Mouse (Mus musculus) megakaryocyte, embryonic 14.5 days (primary cell): ENCODE measurements around the gene Tbc1d2. TPM values are rescaled to one million over a fixed set of nuclear protein-coding genes. Genes with fewer than 3 reads are reported as not detected.
A peak's percentile ranks its signal among the peaks of the same experiment; 100 is the strongest.
"Not testable (repeated sequence)": the region's sequence is repeated elsewhere in the genome, so short reads cannot be mapped to it uniquely, and the experiment has no call there.

ENCODE experiments used
- H3K27me3 ChIP-seq: replicated peaks from 2 replicates; pipeline ENCODE3; 2012; ENCODE audit warnings: inconsistent platforms
- H3K36me3 ChIP-seq: replicated peaks from 2 replicates; pipeline ENCODE3; 2012; ENCODE audit warnings: low read length, inconsistent platforms, mixed read lengths
- H3K4me1 ChIP-seq: 2 replicates; pipeline ENCODE4 v1.6.1; 2012; ENCODE audit warnings: inconsistent platforms
- H3K4me3 ChIP-seq: replicated peaks from 2 replicates; pipeline ENCODE3; 2012; ENCODE audit warnings: moderate library complexity, mild to moderate bottlenecking, inconsistent platforms
- H3K9me3 ChIP-seq: 2 replicates; pipeline ENCODE4 v1.6.1; 2012; ENCODE audit warnings: inconsistent platforms
- FLI1 ChIP-seq: IDR thresholded peaks from 2 replicates; pipeline ENCODE4 v1.6.1; 2012; ENCODE audit warnings: low read length, inconsistent platforms, mixed read lengths
- GATA1 ChIP-seq: IDR thresholded peaks from 3 replicates; pipeline ENCODE4 v1.6.1; 2012; ENCODE audit warnings: mixed read lengths, low read length, inconsistent platforms, borderline replicate concordance
- polyA plus RNA-seq: library from polyadenylated mRNA; stranded (reverse); fragments of >175 nt; gene quantifications from 2 replicates; pipeline ENCODE4 v1.2.3, GENCODE M21; 2012; ENCODE audit warnings: low replicate concordance; ENCODE audit not compliant: insufficient read depth

The Tbc1d2 gene
- polyA plus RNA-seq, 1 experiment = 4.5 TPM

DNA sequence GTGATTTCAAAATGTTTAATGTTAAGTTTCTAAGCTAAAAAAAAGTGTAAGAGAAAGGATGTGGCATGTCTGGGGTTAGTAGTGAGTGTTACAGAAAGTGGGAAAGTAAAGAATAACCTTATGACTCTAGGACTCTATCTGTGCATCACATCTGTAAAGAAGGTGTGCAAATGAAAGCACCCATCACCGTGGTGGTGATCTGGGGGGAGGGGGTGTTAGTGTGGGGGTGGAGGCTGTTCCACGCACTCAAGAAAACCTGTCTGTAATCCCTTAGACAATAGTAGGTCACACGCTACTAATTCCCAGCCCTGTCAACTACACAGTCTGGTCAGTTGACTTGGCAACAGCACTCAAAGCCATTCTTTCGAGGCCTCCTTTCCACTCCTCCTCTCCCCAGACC lies 8.7 kb downstream of the Tbc1d2 start:
- no peaks in the 10 kb centered on the region for H3K9me3 ChIP-seq
- TF ChIP-seq FLI1 = no peak
- TF ChIP-seq GATA1 = no peak

DNA sequence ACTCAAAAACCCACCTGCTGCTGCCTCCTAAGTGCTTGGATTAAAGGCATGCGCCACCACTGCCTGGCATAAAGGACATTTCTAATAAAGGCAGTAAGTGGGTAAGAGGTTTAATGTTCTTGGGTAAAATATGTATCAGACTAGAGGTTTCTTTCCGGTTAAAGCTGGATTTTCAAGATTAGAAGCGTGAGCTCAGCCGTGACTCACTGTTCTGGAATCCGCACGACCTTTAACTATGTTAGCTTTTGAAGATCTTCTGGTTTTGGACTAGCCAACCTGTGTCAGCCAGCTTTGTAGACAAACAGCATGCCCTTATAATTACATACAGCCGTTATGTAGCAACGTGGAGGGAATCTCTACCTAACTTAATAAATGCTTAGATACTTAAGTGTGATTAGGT lies 10.1 kb downstream of the Tbc1d2 start:
- H3K27me3 ChIP-seq = no peaks in the 10 kb centered on the region
- H3K9me3 ChIP-seq = no peaks in the 10 kb centered on the region
- H3K4me3 ChIP-seq = no peak overlapping the region
- no peak for TF ChIP-seq FLI1
- no peak for TF ChIP-seq GATA1
- H3K4me1 ChIP-seq = peaks cover 68% of the 10 kb centered on the region
- peaks cover 74% of the 10 kb centered on the region for H3K36me3 ChIP-seq

More for the DNA sequence above, 8.7 kb downstream of the Tbc1d2 start:
- Histone ChIP-seq H3K4me3 (peak overlapping the region; percentile 78), H3K27me3 (no peaks in the 10 kb centered on the region), H3K36me3 (peaks cover 72% of the 10 kb centered on the region), H3K4me1 (peaks cover 66% of the 10 kb centered on the region)

DNA sequence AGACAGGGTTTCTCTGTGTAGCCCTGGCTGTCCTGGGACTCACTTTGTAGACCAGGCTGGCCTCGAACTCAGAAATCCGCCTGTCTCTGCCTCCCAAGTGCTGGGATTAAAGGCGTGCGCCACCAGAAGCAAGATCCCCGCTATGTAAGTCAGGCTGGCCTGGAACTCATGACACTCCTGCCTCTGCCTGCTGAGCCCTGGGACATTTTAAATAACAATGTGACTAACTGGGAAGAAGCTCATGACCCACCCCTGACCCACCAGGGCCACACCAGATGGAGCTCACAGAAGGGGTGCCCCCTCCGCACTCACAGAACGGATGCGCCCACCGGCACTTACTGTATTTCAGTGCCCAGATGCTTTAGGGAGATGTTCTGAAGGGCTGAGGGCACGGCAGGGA lies 12.8 kb downstream of the Tbc1d2 start:
- H3K27me3 ChIP-seq, H3K9me3 ChIP-seq, H3K4me3 ChIP-seq: not testable (repeated sequence)
- Histone ChIP-seq H3K4me1 (peaks cover 63% of the 10 kb centered on the region), H3K36me3 (peaks cover 62% of the 10 kb centered on the region)

DNA sequence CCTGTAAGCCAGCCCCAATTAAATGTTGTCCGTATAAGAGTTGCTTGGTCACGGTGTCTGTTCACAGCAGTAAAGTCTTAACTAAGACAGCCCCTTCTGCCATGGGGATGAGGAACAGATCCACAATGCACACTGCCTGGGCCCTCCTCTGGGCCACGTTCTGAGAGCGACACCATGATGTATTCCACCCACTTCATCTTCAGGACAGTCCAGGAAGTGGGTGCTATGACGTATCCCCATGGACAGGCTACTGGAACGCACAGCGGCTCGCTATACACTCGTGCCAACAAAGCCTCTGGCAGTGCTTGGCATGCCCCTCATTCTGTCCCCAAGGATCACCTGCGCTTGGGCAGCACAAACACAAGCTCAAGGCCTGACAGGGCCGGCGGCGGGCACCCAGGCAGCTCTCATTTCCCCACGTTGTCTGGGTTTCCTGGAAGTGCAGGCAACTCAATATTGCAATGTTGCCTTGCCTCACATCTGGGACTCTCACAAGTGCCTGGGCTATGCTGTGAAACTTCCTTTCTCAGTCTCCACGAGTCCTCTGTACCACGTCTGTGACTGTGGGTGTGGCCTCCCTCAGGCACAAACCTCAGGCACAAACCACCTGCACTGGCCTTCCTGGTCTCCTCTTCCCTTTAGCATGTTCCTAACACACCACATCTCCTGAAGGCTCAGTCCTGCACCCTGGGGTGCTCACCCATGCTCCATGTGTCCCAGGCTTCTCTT lies 14.1 kb downstream of the Tbc1d2 start:
- H3K36me3 ChIP-seq = peaks cover 61% of the 10 kb centered on the region
- TF ChIP-seq FLI1 (no peak), GATA1 (no peak)
- H3K4me3 ChIP-seq = peak overlapping the region; percentile 23
- H3K27me3 ChIP-seq = no peaks in the 10 kb centered on the region
- no peaks in the 10 kb centered on the region for H3K9me3 ChIP-seq
- peaks cover 66% of the 10 kb centered on the region for H3K4me1 ChIP-seq

DNA sequence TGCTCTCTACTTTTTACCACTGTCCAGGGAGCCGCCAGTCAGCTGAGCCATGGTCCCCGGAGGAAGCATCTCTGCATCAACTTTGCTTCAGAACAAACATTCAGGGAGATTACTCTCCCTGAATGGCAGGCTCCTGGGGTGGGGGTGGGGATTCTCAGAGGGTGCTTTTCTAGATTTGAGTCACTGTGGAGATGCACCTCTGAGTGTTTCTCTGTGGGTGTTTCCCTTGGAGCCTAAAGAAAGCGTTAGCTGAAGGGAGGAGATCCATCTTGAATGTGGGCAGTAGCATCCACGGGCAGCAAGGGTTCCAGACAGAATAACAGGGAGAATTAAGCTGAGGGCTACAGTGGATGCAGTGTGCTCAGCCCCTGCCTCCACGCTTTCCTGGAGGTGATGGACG lies 15.1 kb downstream of the Tbc1d2 start:
- H3K9me3 ChIP-seq = no peaks in the 10 kb centered on the region
- peaks cover 75% of the 10 kb centered on the region for H3K4me1 ChIP-seq
- peaks cover 68% of the 10 kb centered on the region for H3K36me3 ChIP-seq
- no peaks in the 10 kb centered on the region for H3K27me3 ChIP-seq
- TF ChIP-seq FLI1 (no peak), GATA1 (no peak)
- no peak overlapping the region for H3K4me3 ChIP-seq

DNA sequence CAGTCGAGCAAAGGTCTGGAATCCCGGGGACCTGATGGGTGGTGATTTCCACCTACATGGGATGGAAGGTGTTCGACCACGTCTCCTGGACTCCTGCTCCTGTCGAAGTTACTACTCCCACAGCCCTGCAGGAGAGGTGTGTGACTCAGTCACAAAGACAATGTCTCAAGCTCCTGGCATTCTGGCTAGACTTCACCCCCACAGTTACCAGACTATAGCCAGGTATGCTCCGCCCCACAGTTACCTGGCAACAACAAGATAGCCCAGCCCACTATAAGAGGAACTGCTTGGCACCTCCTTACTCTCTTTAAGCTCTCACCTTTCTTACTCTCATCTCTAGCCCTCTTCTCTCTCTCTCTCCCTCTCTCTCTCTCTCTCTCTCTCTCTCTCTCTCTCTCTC lies 16.4 kb downstream of the Tbc1d2 start:
- H3K27me3 ChIP-seq, H3K4me3 ChIP-seq, H3K9me3 ChIP-seq: not testable (repeated sequence)
- Histone ChIP-seq H3K4me1 (peaks cover 82% of the 10 kb centered on the region), H3K36me3 (peaks cover 73% of the 10 kb centered on the region)

DNA sequence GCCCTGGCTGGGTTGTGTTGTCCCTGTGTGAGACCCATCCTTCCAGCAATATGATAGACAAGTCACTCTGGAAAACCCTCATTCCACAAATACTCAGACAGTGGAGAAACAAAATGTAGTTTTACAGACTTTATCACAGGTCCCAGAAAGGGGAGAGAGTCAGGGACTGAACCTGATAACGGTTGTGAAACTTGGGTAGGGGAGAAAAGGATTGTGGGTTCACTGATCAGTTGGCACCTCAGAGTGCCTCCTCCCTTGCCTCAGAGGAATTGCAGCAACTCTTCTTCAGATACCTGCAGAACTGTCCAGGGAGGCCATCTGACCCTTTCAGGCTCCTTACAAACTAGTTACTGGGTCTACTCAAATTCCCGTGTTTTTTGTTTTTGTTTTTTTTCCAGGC lies 17.5 kb downstream of the Tbc1d2 start:
- no peaks in the 10 kb centered on the region for H3K27me3 ChIP-seq
- H3K36me3 ChIP-seq = peaks cover 73% of the 10 kb centered on the region
- no peaks in the 10 kb centered on the region for H3K9me3 ChIP-seq
- TF ChIP-seq GATA1 = no peak
- no peak for TF ChIP-seq FLI1
- H3K4me3 ChIP-seq = no peak overlapping the region
- peaks cover 82% of the 10 kb centered on the region for H3K4me1 ChIP-seq

DNA sequence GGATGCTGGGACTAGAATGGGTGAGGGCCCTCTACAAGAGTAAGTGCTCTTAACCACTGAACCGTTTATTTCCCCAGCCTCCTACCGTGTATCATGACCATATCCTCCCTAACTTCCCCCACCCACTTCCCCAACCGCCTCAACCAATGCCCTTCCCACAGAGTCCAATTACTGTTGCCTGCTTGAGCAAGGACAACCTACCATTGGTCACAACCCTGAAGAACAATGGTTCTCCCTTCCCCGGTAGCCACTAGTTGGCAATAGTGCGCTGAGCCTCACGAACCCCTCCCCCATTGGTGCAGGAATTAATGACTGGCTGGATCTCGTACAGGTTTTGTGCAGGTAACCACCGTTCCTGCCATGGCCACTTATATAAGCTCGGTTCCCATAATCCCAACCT lies 19.6 kb downstream of the Tbc1d2 start:
- Histone ChIP-seq H3K4me1 (peaks cover 85% of the 10 kb centered on the region), H3K27me3 (no peaks in the 10 kb centered on the region), H3K36me3 (peaks cover 75% of the 10 kb centered on the region), H3K9me3 (no peaks in the 10 kb centered on the region), H3K4me3 (no peak overlapping the region)
- no peak for TF ChIP-seq GATA1
- TF ChIP-seq FLI1 = no peak

DNA sequence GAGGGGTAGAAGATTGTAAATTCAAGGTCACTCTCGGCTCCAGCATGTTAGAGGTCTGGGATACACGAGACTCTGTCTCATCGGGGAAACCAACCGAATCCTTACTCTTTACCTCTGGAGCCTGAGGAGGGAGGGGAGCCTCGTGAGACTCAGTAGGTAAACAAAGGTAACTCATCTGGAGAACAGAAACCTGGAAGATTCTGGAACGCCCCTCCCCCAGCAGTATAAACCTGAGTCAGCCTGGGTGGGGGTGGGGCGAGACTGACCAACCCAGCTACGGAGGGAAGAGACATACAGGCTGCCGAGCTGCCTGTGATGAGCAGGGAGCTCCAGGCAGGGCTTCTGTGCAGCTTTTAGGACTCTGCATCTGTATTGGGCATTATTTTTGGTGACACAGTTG lies 21.1 kb downstream of the Tbc1d2 start:
- Histone ChIP-seq H3K4me3 (no peak overlapping the region), H3K36me3 (peaks cover 76% of the 10 kb centered on the region), H3K27me3 (no peaks in the 10 kb centered on the region), H3K9me3 (no peaks in the 10 kb centered on the region), H3K4me1 (peaks cover 74% of the 10 kb centered on the region)
- TF ChIP-seq FLI1 (no peak), GATA1 (no peak)

DNA sequence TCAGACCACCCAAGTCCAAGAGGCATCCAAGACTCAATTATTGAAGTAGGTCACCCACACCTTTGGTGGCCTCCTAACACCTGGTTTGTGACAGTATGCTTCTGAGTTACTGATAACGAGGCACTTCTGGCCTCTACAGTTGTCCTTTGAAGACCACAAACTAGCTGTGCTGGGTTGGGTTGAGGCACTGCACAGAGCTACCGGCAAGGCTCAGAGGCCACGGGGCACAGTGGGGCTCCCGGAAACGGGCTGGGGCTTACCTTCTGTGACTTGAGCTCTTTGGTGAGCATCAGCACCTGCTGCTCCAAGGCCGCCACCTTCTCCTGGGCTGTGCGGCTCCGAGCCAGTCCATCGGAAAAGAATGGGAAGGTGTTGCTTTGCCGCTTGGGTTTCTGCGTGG lies 21.9 kb downstream of the Tbc1d2 start:
- Histone ChIP-seq H3K36me3 (peaks cover 84% of the 10 kb centered on the region), H3K4me3 (no peak overlapping the region), H3K9me3 (no peaks in the 10 kb centered on the region), H3K4me1 (peaks cover 67% of the 10 kb centered on the region), H3K27me3 (no peaks in the 10 kb centered on the region)
- TF ChIP-seq GATA1 (no peak), FLI1 (no peak)

DNA sequence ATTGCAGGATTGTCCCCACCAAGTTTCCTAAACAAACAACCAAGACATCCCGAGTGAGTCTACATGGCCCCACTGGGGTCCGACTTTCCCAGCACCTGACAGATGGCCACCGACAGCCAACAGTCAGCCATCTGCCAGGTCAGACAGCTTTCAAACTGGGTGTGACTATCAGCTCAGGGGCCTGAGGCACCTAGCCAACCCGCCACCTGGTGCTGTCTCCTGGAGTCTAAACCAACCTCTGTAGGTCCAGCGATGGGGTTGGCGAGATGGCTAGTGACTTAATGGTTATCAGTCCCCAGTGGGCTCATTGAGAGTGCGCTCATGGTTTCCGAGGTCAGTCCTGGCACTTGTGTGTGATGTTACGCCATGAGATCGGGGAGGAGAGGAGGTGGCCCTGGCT lies 24.9 kb downstream of the Tbc1d2 start:
- Histone ChIP-seq H3K9me3 (no peaks in the 10 kb centered on the region), H3K36me3 (peaks cover 95% of the 10 kb centered on the region), H3K4me3 (no peak overlapping the region), H3K4me1 (peaks cover 58% of the 10 kb centered on the region), H3K27me3 (no peaks in the 10 kb centered on the region)
- TF ChIP-seq FLI1 (no peak), GATA1 (no peak)
